Mouse (Mus musculus) embryonic facial prominence, embryonic 13.5 days (tissue): ENCODE measurements at regions not wholly inside any gene's neighbourhood (a gene's known extent, or its start where the extent isn't known, plus 50 kb on each side); places are given as distances from the start of the nearest gene placed in this dataset.
A peak's percentile ranks its signal among the peaks of the same experiment; 100 is the strongest.

Source experiments
- ATAC-seq: fragments of 200-750 bp; cut with Nextera tagmentation; 2 replicates; pipeline ENCODE4 v1.8.0; 2017; ENCODE audit warnings: low read depth; ENCODE audit not compliant: insufficient number of reproducible peaks, insufficient read depth, low FRiP score, low TSS enrichment
- H3K27ac ChIP-seq: fragments of 300-500 bp; sonication (generic); 2 replicates; pipeline ENCODE4 v1.5.1; 2015; ENCODE audit warnings: moderate library complexity, mild to moderate bottlenecking, inconsistent platforms
- H3K27me3 ChIP-seq: fragments of 300-500 bp; sonication (generic); 2 replicates; pipeline ENCODE4 v1.6.1; 2015; ENCODE audit warnings: mild to moderate bottlenecking, inconsistent platforms
- H3K36me3 ChIP-seq: fragments of 300-500 bp; sonication (generic); 2 replicates; pipeline ENCODE4 v1.6.1; 2015; ENCODE audit warnings: mild to moderate bottlenecking, inconsistent platforms
- H3K4me1 ChIP-seq: fragments of 300-500 bp; sonication (generic); 2 replicates; pipeline ENCODE4 v1.6.1; 2015; ENCODE audit warnings: inconsistent platforms
- H3K4me2 ChIP-seq: fragments of 300-500 bp; sonication (generic); 2 replicates; pipeline ENCODE4 v1.6.1; 2015; ENCODE audit warnings: moderate library complexity, mild to moderate bottlenecking, inconsistent platforms
- H3K4me3 ChIP-seq: fragments of 300-500 bp; sonication (generic); 2 replicates; pipeline ENCODE4 v1.5.1; 2015; ENCODE audit warnings: mild to moderate bottlenecking, inconsistent platforms
- H3K9ac ChIP-seq: fragments of 300-500 bp; sonication (generic); 2 replicates; pipeline ENCODE4 v1.6.1; 2015; ENCODE audit warnings: mild to moderate bottlenecking, inconsistent platforms
- H3K9me3 ChIP-seq: fragments of 300-500 bp; sonication (generic); 2 replicates; pipeline ENCODE4 v1.6.1; 2016; ENCODE audit warnings: inconsistent platforms
- WGBS: fragments of 180-500 bp; shearing (Covaris S2); methylation state at CpG from one replicate; pipeline ENCODE4 v1.1.7; 2015; ENCODE audit warnings: mixed read lengths; 5-methylcytosine and 5-hydroxymethylcytosine counted together

GRCm38 (mm10) chr7:40433906-40434305, 464.2 kb upstream of the Vstm2b start:
- H3K4me3 ChIP-seq: no peak overlapping the region
- ATAC-seq: no peak
- no peaks in the 10 kb centered on the region for H3K4me1 ChIP-seq
- H3K9ac ChIP-seq: no peak overlapping the region
- 0 out of 2 replicates have a peak, but pooled peaks cover 3% of the 10 kb centered on the region for H3K9me3 ChIP-seq
- H3K27ac ChIP-seq: no peak overlapping the region
- H3K4me2 ChIP-seq: no peak overlapping the region
- no peaks in the 10 kb centered on the region for H3K36me3 ChIP-seq
- 64% methylated on average over 2 of the region's 2 CpGs for WGBS
- H3K27me3 ChIP-seq: no peaks in the 10 kb centered on the region

GRCm38 (mm10) chr7:40441128-40441527, 457.0 kb upstream of the Vstm2b start:
- no peak for ATAC-seq
- H3K4me1 ChIP-seq: no peaks in the 10 kb centered on the region
- no peak overlapping the region for H3K4me2 ChIP-seq
- no peaks in the 10 kb centered on the region for H3K36me3 ChIP-seq
- no peak overlapping the region for H3K4me3 ChIP-seq
- 78% methylated on average over 1 of the region's 1 CpGs for WGBS
- no peak overlapping the region for H3K9ac ChIP-seq
- H3K27me3 ChIP-seq: no peaks in the 10 kb centered on the region
- H3K27ac ChIP-seq: no peak overlapping the region
- peaks cover 5% of the 10 kb centered on the region; the same call in 1 of the 2 replicates for H3K9me3 ChIP-seq

- no peaks in the 10 kb centered on the region for H3K4me1 ChIP-seq
- peaks cover 5% of the 10 kb centered on the region; the same call in 1 of the 2 replicates for H3K9me3 ChIP-seq
- no peaks in the 10 kb centered on the region for H3K27me3 ChIP-seq
- H3K4me3 ChIP-seq: no peak overlapping the region
- WGBS: 85% methylated on average over 3 of the region's 3 CpGs
- ATAC-seq: no peak
- H3K36me3 ChIP-seq: no peaks in the 10 kb centered on the region
- no peak overlapping the region for H3K9ac ChIP-seq
- H3K27ac ChIP-seq: no peak overlapping the region
- no peak overlapping the region for H3K4me2 ChIP-seq
Measured at GRCm38 (mm10) chr7:40441786-40442185, 456.3 kb upstream of the Vstm2b start.

- 82% methylated on average over 5 of the region's 5 CpGs for WGBS
- Histone ChIP-seq H3K9me3 (no peaks in the 10 kb centered on the region), H3K4me2 (no peak overlapping the region), H3K4me3 (no peak overlapping the region), H3K4me1 (no peaks in the 10 kb centered on the region), H3K36me3 (no peaks in the 10 kb centered on the region), H3K27ac (no peak overlapping the region), H3K27me3 (no peaks in the 10 kb centered on the region), H3K9ac (no peak overlapping the region)
- no peak for ATAC-seq
Measured at GRCm38 (mm10) chr7:40466382-40466781, 431.7 kb upstream of the Vstm2b start.

- Histone ChIP-seq H3K27ac (no peak overlapping the region), H3K9ac (no peak overlapping the region), H3K36me3 (no peaks in the 10 kb centered on the region), H3K4me3 (no peak overlapping the region), H3K27me3 (no peaks in the 10 kb centered on the region), H3K4me2 (no peak overlapping the region), H3K4me1 (no peaks in the 10 kb centered on the region), H3K9me3 (no peaks in the 10 kb centered on the region)
- ATAC-seq: no peak
Measured at GRCm38 (mm10) chr7:40487256-40487655, 410.9 kb upstream of the Vstm2b start.

GRCm38 (mm10) chr7:40522703-40523267, 375.3 kb upstream of the Vstm2b start:
- no peaks in the 10 kb centered on the region for H3K27me3 ChIP-seq
- no peaks in the 10 kb centered on the region for H3K4me1 ChIP-seq
- H3K36me3 ChIP-seq: no peaks in the 10 kb centered on the region
- ATAC-seq: no peak
- no peaks in the 10 kb centered on the region for H3K9me3 ChIP-seq
- 68% methylated on average over 7 of the region's 7 CpGs for WGBS
- H3K4me2 ChIP-seq: no peak overlapping the region
- no peak overlapping the region for H3K4me3 ChIP-seq
- H3K27ac ChIP-seq: no peak overlapping the region
- H3K9ac ChIP-seq: no peak overlapping the region

- Histone ChIP-seq H3K4me2 (no peak overlapping the region), H3K4me3 (no peak overlapping the region), H3K27me3 (no peaks in the 10 kb centered on the region), H3K36me3 (no peaks in the 10 kb centered on the region), H3K27ac (peak overlapping the region; percentile 62; the same call in 1 of the 2 replicates), H3K9ac (no peak overlapping the region), H3K9me3 (no peaks in the 10 kb centered on the region), H3K4me1 (peaks cover 24% of the 10 kb centered on the region)
- 16% methylated on average over 3 of the region's 3 CpGs for WGBS
- peak; percentile 87 for ATAC-seq
Measured at GRCm38 (mm10) chr7:40536601-40537000, 361.5 kb upstream of the Vstm2b start.

- Histone ChIP-seq H3K27ac (no peak overlapping the region), H3K9ac (no peak overlapping the region), H3K36me3 (no peaks in the 10 kb centered on the region), H3K4me2 (no peak overlapping the region), H3K27me3 (no peaks in the 10 kb centered on the region), H3K9me3 (no peaks in the 10 kb centered on the region), H3K4me1 (peaks cover 24% of the 10 kb centered on the region), H3K4me3 (no peak overlapping the region)
- ATAC-seq: no peak
- 86% methylated on average over 3 of the region's 3 CpGs for WGBS
Measured at GRCm38 (mm10) chr7:40537621-40538020, 360.5 kb upstream of the Vstm2b start.

- no peak for ATAC-seq
- no peak overlapping the region for H3K4me3 ChIP-seq
- 49% methylated on average over 5 of the region's 5 CpGs for WGBS
Measured at GRCm38 (mm10) chr7:40539789-40540188, 358.3 kb upstream of the Vstm2b start.

GRCm38 (mm10) chr7:40541283-40541682, 356.8 kb upstream of the Vstm2b start:
- Histone ChIP-seq H3K27me3 (no peaks in the 10 kb centered on the region), H3K9me3 (no peaks in the 10 kb centered on the region), H3K9ac (no peak overlapping the region), H3K4me2 (no peak overlapping the region), H3K4me3 (no peak overlapping the region), H3K36me3 (no peaks in the 10 kb centered on the region), H3K27ac (no peak overlapping the region), H3K4me1 (peaks cover 16% of the 10 kb centered on the region)
- 79% methylated on average over 4 of the region's 4 CpGs for WGBS
- ATAC-seq: no peak

More at GRCm38 (mm10) chr7:40539789-40540188, 358.3 kb upstream of the Vstm2b start:
- Histone ChIP-seq H3K36me3 (no peaks in the 10 kb centered on the region), H3K9ac (no peak overlapping the region), H3K4me1 (peaks cover 24% of the 10 kb centered on the region), H3K4me2 (no peak overlapping the region), H3K27ac (no peak overlapping the region), H3K9me3 (no peaks in the 10 kb centered on the region), H3K27me3 (no peaks in the 10 kb centered on the region)

GRCm38 (mm10) chr7:40563447-40564118, 334.5 kb upstream of the Vstm2b start:
- Histone ChIP-seq H3K4me1 (no peaks in the 10 kb centered on the region), H3K36me3 (no peaks in the 10 kb centered on the region), H3K9me3 (no peaks in the 10 kb centered on the region), H3K27me3 (no peaks in the 10 kb centered on the region), H3K9ac (no peak overlapping the region), H3K4me3 (no peak overlapping the region), H3K27ac (no peak overlapping the region), H3K4me2 (no peak overlapping the region)
- WGBS: 69% methylated on average over 10 of the region's 10 CpGs
- ATAC-seq: no peak

- Histone ChIP-seq H3K9me3 (no peaks in the 10 kb centered on the region), H3K4me1 (no peaks in the 10 kb centered on the region), H3K9ac (no peak overlapping the region), H3K27ac (no peak overlapping the region), H3K36me3 (no peaks in the 10 kb centered on the region), H3K4me2 (no peak overlapping the region), H3K4me3 (no peak overlapping the region), H3K27me3 (no peaks in the 10 kb centered on the region)
- WGBS: 89% methylated on average over 4 of the region's 4 CpGs
- no peak for ATAC-seq
Measured at GRCm38 (mm10) chr7:40575971-40576370, 322.2 kb upstream of the Vstm2b start.
